Mouse (Mus musculus): ENCODE data around the gene Zc3h4.

Gene Zc3h4

GRCm38 (mm10) chr7:16477628-16478027 lies 76.9 kb downstream of the Zc3h4 start, which contains the start of gene Npas1:
Npas1 (minus strand) TSS chr7:16477728.
- in situ Hi-C loops (cut with MseI, MboI): no loop called here

Data from mouse trophoblast stem cell (cell line).